Mouse (Mus musculus): ENCODE results near the gene Cntrob. TPM values are rescaled to one million over a fixed set of nuclear protein-coding genes. Genes with fewer than 3 reads are reported as not detected.

Gene Cntrob
- polyA plus RNA-seq, 1 experiment from 2014 or later, result 13.9 TPM

GRCm38 (mm10) chr11:69362021-69362420, 38.4 kb upstream of the Cntrob start:
- H3K9me3 ChIP-seq (replicated peaks; ENCODE audit: control insufficient read depth, low read length), result no peaks in the 10 kb centered on the region
- no peak overlapping the region for H3K4me2 ChIP-seq (ENCODE audit: low read length)
- peaks cover 74% of the 10 kb centered on the region for H3K36me3 ChIP-seq (ENCODE audit: control insufficient read depth, insufficient read depth, low read length)
- no peaks in the 10 kb centered on the region for H3K27me3 ChIP-seq (replicated peaks; ENCODE audit: control insufficient read depth, insufficient read depth, low read length)
- peaks cover 24% of the 10 kb centered on the region for H3K4me1 ChIP-seq (ENCODE audit: control insufficient read depth, insufficient read depth, low read length)
- WGBS, result 52% methylated on average over 7 of the region's 7 CpGs
- no peak overlapping the region for H3K9ac ChIP-seq (ENCODE audit: low read length)
- DNase-seq (ENCODE audit: low spot score) (peak; percentile 48), ATAC-seq (no peak)
- peak overlapping the region; percentile 57; the same call in 1 of the 2 replicates for H3K27ac ChIP-seq (ENCODE audit: low read depth, low read length)
- H3K4me3 ChIP-seq (ENCODE audit: low read depth, low read length), result no peak overlapping the region

DNA sequence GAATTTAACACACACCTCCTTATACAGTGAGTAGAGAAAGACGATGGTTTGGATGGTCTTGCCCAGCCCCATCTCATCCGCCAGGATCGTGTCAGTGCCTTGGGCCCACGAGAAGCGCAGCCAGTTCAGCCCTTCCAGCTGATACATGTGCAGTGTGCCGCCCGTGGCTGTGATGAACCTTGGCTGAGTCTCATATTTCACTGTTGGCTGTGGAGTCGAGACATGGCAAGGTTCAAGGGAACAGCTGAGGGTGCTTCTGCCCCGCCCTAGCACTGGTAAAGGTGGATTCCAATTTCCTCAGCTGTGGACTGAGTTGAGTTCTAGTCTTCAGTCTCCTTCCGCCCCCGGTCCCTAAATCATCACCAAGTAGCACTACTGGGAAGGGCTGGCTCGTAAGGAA, 34.1 kb upstream of the Cntrob start:
- no peaks in the 10 kb centered on the region for H3K27me3 ChIP-seq (replicated peaks; ENCODE audit: control insufficient read depth, insufficient read depth, low read length)
- no peak overlapping the region for H3K4me3 ChIP-seq (ENCODE audit: low read depth, low read length)
- H3K27ac ChIP-seq (ENCODE audit: low read depth, low read length), result no peak overlapping the region
- H3K36me3 ChIP-seq (ENCODE audit: control insufficient read depth, insufficient read depth, low read length), result peaks cover 99% of the 10 kb centered on the region
- no peak for DNase-seq (ENCODE audit: low spot score)
- H3K9me3 ChIP-seq (replicated peaks; ENCODE audit: control insufficient read depth, low read length), result no peaks in the 10 kb centered on the region
- H3K4me1 ChIP-seq (ENCODE audit: control insufficient read depth, insufficient read depth, low read length), result no peaks in the 10 kb centered on the region
- H3K4me2 ChIP-seq (ENCODE audit: low read length), result no peak overlapping the region
- WGBS, result 91% methylated on average over 12 of the region's 12 CpGs
- H3K9ac ChIP-seq (ENCODE audit: low read length), result no peak overlapping the region
- no peak for ATAC-seq

GRCm38 (mm10) chr11:69356544-69356943, 33.0 kb upstream of the Cntrob start:
- peaks cover 100% of the 10 kb centered on the region for H3K36me3 ChIP-seq (ENCODE audit: control insufficient read depth, insufficient read depth, low read length)
- H3K9me3 ChIP-seq (replicated peaks; ENCODE audit: control insufficient read depth, low read length), result no peaks in the 10 kb centered on the region
- no peak overlapping the region for H3K4me2 ChIP-seq (ENCODE audit: low read length)
- no peaks in the 10 kb centered on the region for H3K27me3 ChIP-seq (replicated peaks; ENCODE audit: control insufficient read depth, insufficient read depth, low read length)
- ATAC-seq, result no peak
- H3K4me1 ChIP-seq (ENCODE audit: control insufficient read depth, insufficient read depth, low read length), result no peaks in the 10 kb centered on the region
- H3K9ac ChIP-seq (ENCODE audit: low read length), result no peak overlapping the region
- H3K27ac ChIP-seq (ENCODE audit: low read depth, low read length), result no peak overlapping the region
- WGBS, result 90% methylated on average over 5 of the region's 5 CpGs
- H3K4me3 ChIP-seq (ENCODE audit: low read depth, low read length), result no peak overlapping the region
- no peak for DNase-seq (ENCODE audit: low spot score)

- no peaks in the 10 kb centered on the region for H3K27me3 ChIP-seq (replicated peaks; ENCODE audit: control insufficient read depth, insufficient read depth, low read length)
- H3K27ac ChIP-seq (ENCODE audit: low read depth, low read length), result no peak overlapping the region
- H3K9ac ChIP-seq (ENCODE audit: low read length), result no peak overlapping the region
- H3K9me3 ChIP-seq (replicated peaks; ENCODE audit: control insufficient read depth, low read length), result no peaks in the 10 kb centered on the region
- no peak overlapping the region for H3K4me2 ChIP-seq (ENCODE audit: low read length)
- peaks cover 85% of the 10 kb centered on the region for H3K36me3 ChIP-seq (ENCODE audit: control insufficient read depth, insufficient read depth, low read length)
- 94% methylated on average over 26 of the region's 26 CpGs for WGBS
- no peak for ATAC-seq
- H3K4me1 ChIP-seq (ENCODE audit: control insufficient read depth, insufficient read depth, low read length), result peaks cover 5% of the 10 kb centered on the region
- DNase-seq (ENCODE audit: low spot score), result no peak
- no peak overlapping the region for H3K4me3 ChIP-seq (ENCODE audit: low read depth, low read length)
Observed at GRCm38 (mm10) chr11:69346441-69346840, 22.9 kb upstream of the Cntrob start.

DNA sequence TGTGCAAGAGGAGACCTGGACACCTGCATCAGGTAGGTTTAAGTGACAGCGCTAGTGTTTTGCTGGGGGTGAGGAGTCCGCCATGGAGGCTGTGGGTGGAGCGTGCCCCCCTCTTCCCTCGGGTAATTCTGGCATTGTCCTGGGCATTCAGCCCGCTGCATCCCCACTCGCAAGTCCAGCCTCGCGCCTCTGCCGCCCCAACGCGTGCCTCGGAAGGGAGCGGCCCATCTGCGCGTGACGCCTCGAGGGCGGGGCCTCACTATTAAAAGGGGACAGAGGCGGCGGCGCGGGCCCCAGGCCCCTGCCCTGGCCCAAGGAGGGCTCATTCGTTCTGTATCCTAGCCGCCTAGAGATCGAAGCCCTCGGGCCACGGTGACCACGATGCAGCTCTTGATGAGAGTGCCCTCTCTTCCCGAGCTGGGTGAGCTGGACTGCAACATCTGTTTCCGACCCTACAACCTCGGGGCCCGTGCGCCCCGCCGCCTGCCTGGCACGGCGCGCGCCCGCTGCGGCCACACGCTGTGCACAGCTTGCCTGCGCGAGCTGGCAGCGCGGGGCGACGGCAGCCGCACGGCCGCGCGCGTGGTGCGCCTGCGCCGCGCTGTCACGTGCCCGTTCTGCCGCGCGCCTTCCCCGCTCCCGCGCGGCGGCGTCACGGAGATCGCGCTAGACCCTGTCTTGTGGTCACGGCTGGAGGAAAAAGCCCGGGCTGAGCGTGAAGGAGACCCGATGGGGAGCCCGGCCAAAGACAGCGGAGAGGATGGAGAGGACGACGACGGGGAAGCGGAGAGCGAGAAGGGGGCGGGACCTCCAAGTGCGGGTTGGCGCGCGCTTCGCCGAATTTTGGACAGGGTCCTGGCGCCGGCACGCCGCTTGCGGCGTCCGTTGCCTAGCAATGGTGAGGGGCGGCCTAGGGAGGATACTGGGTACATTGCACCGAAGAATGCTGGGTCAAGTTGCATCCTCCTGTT, 16.9 kb upstream of the Cntrob start, which contains the start of gene Rnf227:
TSS of gene Rnf227 (plus strand) at position 301 of the 971 bp plus-strand sequence.
- Histone ChIP-seq H3K9ac (ENCODE audit: low read length) (peak within 1 kb of the TSS; percentile 77), H3K4me3 (ENCODE audit: low read depth, low read length) (peak within 1 kb of the TSS; percentile 51), H3K4me2 (ENCODE audit: low read length) (peak within 1 kb of the TSS; percentile 82), H3K4me1 (ENCODE audit: control insufficient read depth, insufficient read depth, low read length) (peaks cover 15% of the 10 kb centered on the region), H3K9me3 (replicated peaks; ENCODE audit: control insufficient read depth, low read length) (no peaks in the 10 kb centered on the region), H3K27ac (ENCODE audit: low read depth, low read length) (peak within 1 kb of the TSS; percentile 81), H3K27me3 (replicated peaks; ENCODE audit: control insufficient read depth, insufficient read depth, low read length) (no peaks in the 10 kb centered on the region), H3K36me3 (ENCODE audit: control insufficient read depth, insufficient read depth, low read length) (peaks cover 25% of the 10 kb centered on the region)
- WGBS, result under 1% methylated on average over 98 of the region's 99 CpGs
- ATAC-seq, result peak; percentile 93
- DNase-seq (ENCODE audit: low spot score), result peak; percentile 90

DNA sequence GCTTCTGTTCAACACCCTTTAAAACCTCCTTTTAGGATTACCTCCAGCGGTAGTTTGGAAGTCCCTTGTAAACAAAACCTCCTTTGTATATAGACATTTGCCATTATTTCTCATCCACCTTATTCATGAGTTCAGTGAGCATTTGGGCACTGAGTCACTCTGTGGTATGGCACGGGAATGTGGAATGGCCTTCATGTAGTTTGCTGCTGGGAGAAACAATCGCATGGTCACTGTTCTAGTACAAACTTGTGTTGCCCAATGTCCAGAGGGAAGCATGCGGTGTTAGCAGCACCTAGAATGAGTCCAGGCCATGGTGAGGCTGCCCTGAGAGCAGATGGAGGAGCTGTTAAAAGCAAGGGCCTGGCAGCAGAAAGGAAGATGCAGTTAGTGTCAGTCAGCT, 11.2 kb upstream of the Cntrob start:
- no peaks in the 10 kb centered on the region for H3K9me3 ChIP-seq (replicated peaks; ENCODE audit: control insufficient read depth, low read length)
- H3K4me3 ChIP-seq (ENCODE audit: low read depth, low read length), result no peak overlapping the region
- no peak overlapping the region for H3K4me2 ChIP-seq (ENCODE audit: low read length)
- no peaks in the 10 kb centered on the region for H3K36me3 ChIP-seq (ENCODE audit: control insufficient read depth, insufficient read depth, low read length)
- ATAC-seq (no peak), DNase-seq (ENCODE audit: low spot score) (no peak)
- H3K27ac ChIP-seq (ENCODE audit: low read depth, low read length), result no peak overlapping the region
- peaks cover 12% of the 10 kb centered on the region for H3K4me1 ChIP-seq (ENCODE audit: control insufficient read depth, insufficient read depth, low read length)
- WGBS, result 64% methylated on average over 4 of the region's 4 CpGs
- H3K9ac ChIP-seq (ENCODE audit: low read length), result no peak overlapping the region
- no peaks in the 10 kb centered on the region for H3K27me3 ChIP-seq (replicated peaks; ENCODE audit: control insufficient read depth, insufficient read depth, low read length)

- H3K9ac ChIP-seq (ENCODE audit: low read length), result no peak overlapping the region
- H3K4me2 ChIP-seq (ENCODE audit: low read length), result no peak overlapping the region
- H3K9me3 ChIP-seq (replicated peaks; ENCODE audit: control insufficient read depth, low read length), result no peaks in the 10 kb centered on the region
- 73% methylated on average over 3 of the region's 3 CpGs for WGBS
- no peak for ATAC-seq
- H3K4me3 ChIP-seq (ENCODE audit: low read depth, low read length), result no peak overlapping the region
- H3K27ac ChIP-seq (ENCODE audit: low read depth, low read length), result no peak overlapping the region
- no peaks in the 10 kb centered on the region for H3K36me3 ChIP-seq (ENCODE audit: control insufficient read depth, insufficient read depth, low read length)
- peak; percentile 29 for DNase-seq (ENCODE audit: low spot score)
- no peaks in the 10 kb centered on the region for H3K27me3 ChIP-seq (replicated peaks; ENCODE audit: control insufficient read depth, insufficient read depth, low read length)
- peaks cover 12% of the 10 kb centered on the region for H3K4me1 ChIP-seq (ENCODE audit: control insufficient read depth, insufficient read depth, low read length)
Observed at GRCm38 (mm10) chr11:69333922-69334321, 10.3 kb upstream of the Cntrob start.

GRCm38 (mm10) chr11:69332713-69333253, 9.2 kb upstream of the Cntrob start:
- ATAC-seq (no peak), DNase-seq (ENCODE audit: low spot score) (no peak)
- Histone ChIP-seq H3K4me2 (ENCODE audit: low read length) (peak overlapping the region; percentile 56; the same call in 1 of the 2 replicates), H3K27me3 (replicated peaks; ENCODE audit: control insufficient read depth, insufficient read depth, low read length) (no peaks in the 10 kb centered on the region), H3K9ac (ENCODE audit: low read length) (peak overlapping the region; percentile 67; the same call in 1 of the 2 replicates), H3K4me1 (ENCODE audit: control insufficient read depth, insufficient read depth, low read length) (peaks cover 12% of the 10 kb centered on the region), H3K9me3 (replicated peaks; ENCODE audit: control insufficient read depth, low read length) (no peaks in the 10 kb centered on the region), H3K27ac (ENCODE audit: low read depth, low read length) (peak overlapping the region; percentile 71), H3K4me3 (ENCODE audit: low read depth, low read length) (no peak overlapping the region), H3K36me3 (ENCODE audit: control insufficient read depth, insufficient read depth, low read length) (no peaks in the 10 kb centered on the region)
- 45% methylated on average over 8 of the region's 8 CpGs for WGBS

Data from forebrain, embryonic 14.5 days (tissue).